ENCODE assay signal across 9 mouse cellular contexts in genomic region chr13:20038463-20038862, GRCm38 (mm10). TPM values are rescaled to one million over a fixed set of nuclear protein-coding genes. Genes with fewer than 3 reads are reported as not detected.
DNase-seq lines count a peak whose midpoint lies in the region; ATAC-seq and TF ChIP-seq lines count a peak whose summit lies in the region.
"Had no signal": no experiment of that assay in that cellular context is flagged by ENCODE, and none has a peak within 500 bp of the region (broad histone marks: within the 10 kb centered on the region; RNA-seq: fewer than 3 reads in every experiment).

No protein-coding gene starts in this region.

- peak; percentile 25 to 85 for DNase-seq in adrenal gland, adult (ENCODE audit: inconsistent age in 2 of 2, low spot score in 1 of 2)
- no peak for DNase-seq in adrenal gland, postnatal 4 days (ENCODE audit: low spot score in 2 of 2)
- peak; percentile 33 for DNase-seq in left cerebral cortex, adult 11 months (ENCODE audit: low spot score)
- DNase-seq in left cerebral cortex, postnatal 36 days (ENCODE audit: low spot score in 2 of 2): no peak
- peak; percentile 33 to 46 for DNase-seq in kidney, postnatal 4 days
- peak; percentile 66 for DNase-seq in midbrain, postnatal 0 days (ENCODE audit: low spot score)
- no peak for DNase-seq in ovary, postnatal 10 days (ENCODE audit: low spot score)

- H3K9ac ChIP-seq in midbrain, postnatal 0 days (replicated peaks; ENCODE audit: low read length, poor library complexity, severe bottlenecking): no peak overlapping the region
- H3K9ac ChIP-seq: liver, embryonic 15.5 days had no signal

- no peak overlapping the region for H3K27ac ChIP-seq in midbrain, postnatal 0 days (ENCODE audit: low read depth, low read length)
- H3K27ac ChIP-seq: liver, embryonic 15.5 days had no signal

- H3K4me2 ChIP-seq in midbrain, postnatal 0 days (ENCODE audit: low read depth, low read length, poor library complexity, severe bottlenecking): no peak overlapping the region
- H3K4me2 ChIP-seq: liver, embryonic 15.5 days had no signal

- H3K9me3 ChIP-seq in midbrain, postnatal 0 days (ENCODE audit: low read length): no peaks in the 10 kb centered on the region
- H3K9me3 ChIP-seq: liver, embryonic 15.5 days had no signal

- WGBS in midbrain, postnatal 0 days: 15% methylated on average over 11 of the region's 11 CpGs

- intact Hi-C loops in left cerebral cortex, postnatal 36 days (cut with DNase I): loop anchor here (5.0 kb wide), 3 partner anchors 54 to 254 kb away; partner anchors contain the start of gene Elmo1

- ATAC-seq in common myeloid progenitor, adult 5-6 weeks (replicated peaks; ENCODE audit: low read depth, poor library complexity, severe bottlenecking): peak; percentile 82
- no peak for ATAC-seq in midbrain, postnatal 0 days (ENCODE audit: low FRiP score)

- H3K27me3 ChIP-seq in midbrain, postnatal 0 days (ENCODE audit: insufficient read depth, low read length): no peaks in the 10 kb centered on the region
- H3K27me3 ChIP-seq: liver, embryonic 15.5 days had no signal

- no peak overlapping the region for H3K4me3 ChIP-seq in midbrain, postnatal 0 days (ENCODE audit: low read depth, low read length)
- H3K4me3 ChIP-seq: liver, embryonic 15.5 days had no signal

- no peaks in the 10 kb centered on the region for H3K4me1 ChIP-seq in midbrain, postnatal 0 days (ENCODE audit: insufficient read depth, low read length)
- H3K4me1 ChIP-seq: liver, embryonic 15.5 days had no signal

- no peaks in the 10 kb centered on the region for H3K36me3 ChIP-seq in midbrain, postnatal 0 days (ENCODE audit: insufficient read depth, low read length)
- H3K36me3 ChIP-seq: liver, embryonic 15.5 days had no signal

- TF ChIP-seq CTCF in midbrain, postnatal 0 days (IDR thresholded peaks at IDR 0.05): peak; percentile 79

RNA-seq across cellular contexts. Expression of gene Elmo1, which starts 51.9 kb away (rescaled TPM):
- 10 to 100 TPM; 26.2 to 28.2 TPM for total RNA-seq in adrenal gland, postnatal 4 days (2021)
- 10 to 100 TPM; 61.7 to 75.4 TPM for total RNA-seq in left cerebral cortex, postnatal 36 days (2021)
- total RNA-seq in common myeloid progenitor, adult 5-6 weeks (2017): 68.5 and 75.3 TPM in 2 replicates
- 31.9 and 36.4 TPM in 2 replicates for total RNA-seq in midbrain, postnatal 0 days (2014; rRNA removed)
- polyA plus RNA-seq in midbrain, postnatal 0 days (2015; fragmentation: Nextera tagmentation; extraction: Ambion mirVana): 35.0 and 35.2 TPM in 2 replicates

Comparison
In these comparisons a context has a peak if more than half of its experiments do, and no peak if none do; other contexts are left out.
1. DNase-seq: peak in adrenal gland, adult (2 of 2), left cerebral cortex, adult 11 months (single experiment), kidney, postnatal 4 days (2 of 2) and midbrain, postnatal 0 days (single experiment); none in adrenal gland, postnatal 4 days (0 of 2), left cerebral cortex, postnatal 36 days (0 of 2) and ovary, postnatal 10 days (single experiment).